23 mouse cellular contexts compared by ENCODE assay signal in the genomic region with DNA sequence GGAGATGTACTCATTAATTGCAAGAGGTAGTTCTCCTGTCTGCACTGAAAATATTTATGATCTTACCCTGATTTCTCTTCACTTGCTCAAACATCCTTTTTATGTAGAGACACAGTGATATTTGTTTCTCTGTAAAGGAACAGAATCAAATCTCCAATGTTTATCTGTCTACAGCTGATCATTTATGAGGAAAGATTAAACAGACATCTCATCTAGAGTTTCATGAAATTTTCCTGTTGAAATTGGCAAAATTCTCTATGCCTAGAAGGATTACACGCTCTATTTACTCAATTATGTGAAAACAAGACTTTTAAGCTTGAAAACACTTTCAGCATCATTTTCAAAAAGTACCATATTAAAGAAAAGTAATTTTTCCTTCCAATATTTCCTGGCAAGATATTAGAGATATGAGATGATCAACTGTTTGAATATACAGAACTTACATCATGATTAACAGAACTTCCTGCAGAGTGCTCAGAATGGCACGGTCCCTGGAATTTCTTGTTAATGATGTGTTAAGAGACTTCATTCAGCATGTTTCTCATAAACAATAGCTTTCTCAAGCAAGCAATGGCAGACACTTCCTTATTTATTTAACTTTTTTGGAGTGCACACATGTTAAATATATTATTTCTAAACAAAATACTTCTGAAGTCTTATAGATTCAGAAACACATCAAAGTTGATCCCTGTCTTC.
DNase-seq lines count a peak whose midpoint lies in the region; ATAC-seq and TF ChIP-seq lines count a peak whose summit lies in the region.
"Had no signal": no experiment of that assay in that cellular context is flagged by ENCODE, and none has a peak within 500 bp of the region (broad histone marks: within the 10 kb centered on the region; RNA-seq: fewer than 3 reads in every experiment).

No protein-coding gene starts in this region.

- peak; percentile 35; the same call in 1 of the 2 replicates for TF ChIP-seq EP300 in lung, postnatal 0 days (IDR thresholded peaks at IDR 0.05)

- no peaks in the 10 kb centered on the region for H3K36me3 ChIP-seq in embryonic facial prominence, embryonic 14.5 days (ENCODE audit: control insufficient read depth, insufficient read depth, low read length)
- no peaks in the 10 kb centered on the region for H3K36me3 ChIP-seq in embryonic facial prominence, embryonic 10.5 days (replicated peaks)
- no peaks in the 10 kb centered on the region for H3K36me3 ChIP-seq in lung, embryonic 15.5 days
- no peaks in the 10 kb centered on the region for H3K36me3 ChIP-seq in lung, postnatal 0 days (ENCODE audit: insufficient read depth, low read length)
- H3K36me3 ChIP-seq: embryonic facial prominence, embryonic 13.5 days; forebrain, embryonic 15.5 days; G1E had no signal

- no peak overlapping the region for H3K27ac ChIP-seq in embryonic facial prominence, embryonic 14.5 days (replicated peaks; ENCODE audit: low read depth, low read length)
- H3K27ac ChIP-seq in embryonic facial prominence, embryonic 10.5 days (replicated peaks) = no peak overlapping the region
- no peak overlapping the region for H3K27ac ChIP-seq in lung, embryonic 15.5 days
- no peak overlapping the region for H3K27ac ChIP-seq in lung, postnatal 0 days (ENCODE audit: low read length)
- H3K27ac ChIP-seq: embryonic facial prominence, embryonic 13.5 days; forebrain, embryonic 13.5 days; forebrain, embryonic 15.5 days had no signal

- TF ChIP-seq CTCF in lung, postnatal 0 days (IDR thresholded peaks at IDR 0.05) = no peak

- DNase-seq in embryonic facial prominence, embryonic 14.5 days (ENCODE audit: low spot score) = peak; percentile 9
- no peak for DNase-seq in embryonic facial prominence, embryonic 10.5 days (ENCODE audit: low spot score)
- no peak for DNase-seq in lung, postnatal 25 days (ENCODE audit: low spot score)
- peak; percentile 42 for DNase-seq in lung, postnatal 0 days (ENCODE audit: low spot score)
- DNase-seq in lung, postnatal 14 days = no peak
- DNase-seq in Muller cell, postnatal 12 days (ENCODE audit: inconsistent ontology term) = peak; percentile 60
- DNase-seq: adrenal gland, adult 2 months; adrenal gland, postnatal 10 days; adrenal gland, postnatal 25 days; B cell, adult 2 months; cerebellum, adult 11-12 months; cerebellum, adult 2 months; cerebellum, adult 9-10 months; cerebellum, postnatal 10 days; cerebellum, postnatal 25 days; forebrain, postnatal 0 days had no signal

- ATAC-seq in embryonic facial prominence, embryonic 14.5 days (ENCODE audit: low read depth) = no peak
- peak; percentile 90; the same call in 1 of the 2 replicates for ATAC-seq in lung, embryonic 15.5 days (ENCODE audit: borderline replicate concordance, extremely low read depth, low FRiP score, low TSS enrichment)
- ATAC-seq in lung, postnatal 0 days = no peak
- ATAC-seq: CD4-positive, CD25-positive, alpha-beta regulatory T cell, adult 4 months; forebrain, embryonic 13.5 days; forebrain, embryonic 15.5 days; forebrain, postnatal 0 days had no signal

- 63% methylated on average over 2 of the region's 2 CpGs for WGBS in embryonic facial prominence, embryonic 14.5 days
- 79% methylated on average over 2 of the region's 2 CpGs for WGBS in embryonic facial prominence, embryonic 10.5 days
- 27% methylated on average over 2 of the region's 2 CpGs for WGBS in lung, embryonic 15.5 days
- WGBS in lung, postnatal 0 days = 43% methylated on average over 2 of the region's 2 CpGs

- H3K4me1 ChIP-seq in embryonic facial prominence, embryonic 14.5 days (ENCODE audit: control insufficient read depth, insufficient read depth, low read length) = no peaks in the 10 kb centered on the region
- H3K4me1 ChIP-seq in embryonic facial prominence, embryonic 10.5 days = no peaks in the 10 kb centered on the region
- no peaks in the 10 kb centered on the region for H3K4me1 ChIP-seq in lung, embryonic 15.5 days
- H3K4me1 ChIP-seq in lung, postnatal 0 days (ENCODE audit: insufficient read depth, low read depth, low read length) = no peaks in the 10 kb centered on the region
- H3K4me1 ChIP-seq: embryonic facial prominence, embryonic 13.5 days; forebrain, embryonic 13.5 days; forebrain, embryonic 15.5 days had no signal

- H3K4me2 ChIP-seq in embryonic facial prominence, embryonic 14.5 days (ENCODE audit: low read depth, low read length) = no peak overlapping the region
- H3K4me2 ChIP-seq in lung, embryonic 15.5 days = no peak overlapping the region
- H3K4me2 ChIP-seq in lung, postnatal 0 days (replicated peaks; ENCODE audit: low read depth, low read length) = no peak overlapping the region
- H3K4me2 ChIP-seq: embryonic facial prominence, embryonic 13.5 days; forebrain, embryonic 13.5 days; forebrain, embryonic 15.5 days had no signal

- no peaks in the 10 kb centered on the region for H3K9me3 ChIP-seq in embryonic facial prominence, embryonic 14.5 days (ENCODE audit: control insufficient read depth, low read length)
- H3K9me3 ChIP-seq in embryonic facial prominence, embryonic 10.5 days = no peaks in the 10 kb centered on the region
- no peaks in the 10 kb centered on the region for H3K9me3 ChIP-seq in lung, embryonic 15.5 days
- no peaks in the 10 kb centered on the region for H3K9me3 ChIP-seq in lung, postnatal 0 days (ENCODE audit: low read length)
- H3K9me3 ChIP-seq: embryonic facial prominence, embryonic 13.5 days; forebrain, embryonic 13.5 days; forebrain, embryonic 15.5 days had no signal

- no peak overlapping the region for H3K4me3 ChIP-seq in embryonic facial prominence, embryonic 14.5 days (ENCODE audit: low read depth, low read length)
- H3K4me3 ChIP-seq in embryonic facial prominence, embryonic 10.5 days = no peak overlapping the region
- H3K4me3 ChIP-seq in lung, embryonic 15.5 days = no peak overlapping the region
- no peak overlapping the region for H3K4me3 ChIP-seq in lung, postnatal 0 days (ENCODE audit: low read depth, low read length)
- H3K4me3 ChIP-seq: embryonic facial prominence, embryonic 13.5 days; forebrain, embryonic 13.5 days; forebrain, embryonic 15.5 days had no signal

- H3K27me3 ChIP-seq in embryonic facial prominence, embryonic 14.5 days (replicated peaks; ENCODE audit: control insufficient read depth, insufficient read depth, low read length) = no peaks in the 10 kb centered on the region
- no peaks in the 10 kb centered on the region for H3K27me3 ChIP-seq in embryonic facial prominence, embryonic 10.5 days (replicated peaks; ENCODE audit: low read depth, poor library complexity, severe bottlenecking)
- H3K27me3 ChIP-seq in lung, embryonic 15.5 days = no peaks in the 10 kb centered on the region
- H3K27me3 ChIP-seq in lung, postnatal 0 days (replicated peaks; ENCODE audit: insufficient read depth, low read length) = no peaks in the 10 kb centered on the region
- H3K27me3 ChIP-seq: CH12.LX; embryonic facial prominence, embryonic 13.5 days; forebrain, embryonic 13.5 days; forebrain, embryonic 15.5 days had no signal

- no peak overlapping the region for H3K9ac ChIP-seq in embryonic facial prominence, embryonic 14.5 days (ENCODE audit: low read depth, low read length)
- no peak overlapping the region for H3K9ac ChIP-seq in lung, embryonic 15.5 days
- no peak overlapping the region for H3K9ac ChIP-seq in lung, postnatal 0 days (replicated peaks; ENCODE audit: low read depth)
- H3K9ac ChIP-seq: embryonic facial prominence, embryonic 13.5 days; forebrain, embryonic 13.5 days; forebrain, embryonic 15.5 days; forebrain, postnatal 0 days had no signal

Comparison
In these comparisons a context has a peak if more than half of its experiments do, and no peak if none do; other contexts are left out.
1. DNase-seq: peak in embryonic facial prominence, embryonic 14.5 days (single experiment), lung, postnatal 0 days (single experiment) and Muller cell, postnatal 12 days (single experiment); none in embryonic facial prominence, embryonic 10.5 days (single experiment), lung, postnatal 25 days (single experiment) and lung, postnatal 14 days (single experiment).